Mouse (Mus musculus): Measurements from ENCODE around the gene Tbcel.
A peak's percentile ranks its signal among the peaks of the same experiment; 100 is the strongest.

The Tbcel gene

DNA sequence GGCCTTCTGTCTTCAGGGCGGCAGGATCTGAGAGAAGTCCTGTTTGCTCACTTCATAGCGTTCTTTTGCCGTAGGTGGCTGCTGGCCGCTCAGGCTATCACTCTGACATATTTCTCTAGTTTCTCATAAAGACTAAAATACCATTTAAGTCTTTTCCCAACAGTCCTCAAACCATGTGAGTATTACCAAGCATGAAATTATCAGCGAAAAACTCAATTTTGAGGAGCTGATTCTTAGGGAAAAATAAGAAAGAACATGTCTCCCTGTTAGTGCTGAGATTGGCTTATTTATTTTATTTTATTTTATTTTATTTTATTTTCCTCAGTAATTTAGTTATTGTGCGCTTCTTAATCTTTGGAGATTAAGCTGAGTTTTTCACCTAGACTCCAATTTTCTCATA lies at the start of gene Tbcel:
Gene Tbcel, minus strand, starts transcription at position 101 of the 400 bp plus-strand sequence.
- DNase-seq: no peak

GRCm38 (mm10) chr9:42555186-42555585 lies 47.6 kb upstream of the Tbcel start:
- no peak for DNase-seq

DNA sequence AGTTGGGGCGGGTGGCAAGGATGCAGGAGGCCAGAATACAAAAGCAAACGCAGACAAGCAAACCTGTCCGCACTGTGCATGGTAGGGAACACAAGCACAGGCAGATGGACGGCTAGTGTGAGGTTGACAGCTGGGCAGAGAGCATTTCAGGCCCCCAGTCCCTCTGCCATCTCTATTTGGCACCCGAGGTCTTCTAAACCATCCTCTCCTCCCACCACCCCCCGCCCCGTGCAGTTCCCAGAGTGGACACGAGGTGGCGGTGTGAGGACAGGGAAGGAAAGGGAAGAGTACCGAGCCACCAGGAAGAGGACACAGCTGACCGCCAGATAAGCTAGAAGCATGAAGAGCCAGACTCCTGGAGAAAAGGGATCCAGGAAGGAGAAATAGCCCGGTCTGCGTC lies 42.5 kb upstream of the Tbcel start:
- DNase-seq: peak; percentile 75 to 83

- no peak for DNase-seq
Observed at GRCm38 (mm10) chr9:42548981-42549380, 41.4 kb upstream of the Tbcel start.

GRCm38 (mm10) chr9:42544521-42544920 lies 36.9 kb upstream of the Tbcel start:
- no peak for DNase-seq

GRCm38 (mm10) chr9:42533491-42533890 lies 25.9 kb upstream of the Tbcel start:
- DNase-seq: no peak

DNA sequence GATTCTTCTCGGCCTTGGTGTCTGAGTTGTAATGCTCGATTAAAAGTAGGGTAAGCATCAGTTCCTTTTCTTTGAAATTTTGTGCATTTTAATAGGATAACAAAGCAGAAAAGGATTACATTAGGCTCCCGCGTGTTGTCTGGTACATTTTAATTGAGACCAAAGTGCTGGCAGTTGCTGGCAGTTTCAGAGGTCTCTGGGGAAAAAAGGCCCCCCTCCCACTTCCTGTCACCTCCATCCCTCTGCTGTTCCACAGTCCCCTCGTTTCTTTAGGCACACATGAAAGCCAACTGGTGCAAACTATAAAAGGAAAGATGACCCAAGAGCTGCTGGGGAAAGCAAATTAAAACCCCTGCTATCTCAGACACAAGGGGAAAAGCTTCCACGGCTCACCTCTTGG lies 25.4 kb upstream of the Tbcel start:
- DNase-seq: no peak

DNA sequence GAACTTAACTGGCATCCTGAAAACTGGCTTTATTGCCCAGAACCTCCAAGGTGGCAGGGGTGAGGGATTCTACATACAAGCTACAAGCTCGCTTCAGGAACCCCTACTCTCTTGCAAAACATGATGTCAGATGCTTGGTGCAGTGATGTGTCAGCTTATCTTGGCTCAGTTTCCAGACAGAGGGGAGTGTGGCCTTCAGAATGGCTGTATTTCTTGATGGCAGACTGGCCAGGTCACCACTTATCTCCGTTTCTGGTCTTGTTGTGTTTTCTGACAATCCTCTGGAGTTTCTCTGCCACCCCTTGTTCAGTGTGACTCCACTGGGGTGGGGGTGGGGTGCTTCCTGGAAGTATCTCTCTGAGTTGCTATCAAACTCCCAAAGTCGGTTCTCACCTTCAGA lies 24.3 kb upstream of the Tbcel start:
- no peak for DNase-seq

- peak; percentile 38 for DNase-seq
Observed at GRCm38 (mm10) chr9:42530221-42531152, 22.9 kb upstream of the Tbcel start.

DNA sequence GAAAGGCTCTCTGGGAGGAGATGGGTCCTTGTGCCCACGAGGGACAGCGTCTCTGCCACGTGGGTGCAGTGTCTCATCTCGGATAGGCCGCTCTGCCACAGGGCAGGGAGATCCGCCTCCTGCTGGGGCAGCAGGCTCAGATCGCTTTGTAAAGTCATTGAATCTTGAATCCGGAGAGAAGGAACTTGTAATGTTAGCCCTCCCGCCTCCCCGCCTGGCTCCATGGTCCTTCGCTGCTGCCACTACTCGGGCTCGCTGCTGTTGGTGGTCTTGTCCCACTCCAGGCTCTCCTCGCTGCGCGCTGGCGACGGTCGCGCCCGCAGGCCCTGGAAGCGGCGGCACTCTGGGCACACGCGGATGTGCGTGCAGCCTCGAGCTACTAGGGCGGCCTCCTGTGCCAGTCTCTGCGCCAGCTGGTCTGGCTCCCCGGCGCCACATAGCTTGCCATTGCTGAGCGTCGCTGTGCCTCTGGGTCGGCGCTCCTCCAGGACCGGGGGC lies 13.0 kb upstream of the Tbcel start:
- peak; percentile 51 to 64 for DNase-seq

- no peak for DNase-seq
Observed at GRCm38 (mm10) chr9:42518163-42518562, 10.6 kb upstream of the Tbcel start.

- DNase-seq: no peak
Observed at GRCm38 (mm10) chr9:42513159-42513558, 5.5 kb upstream of the Tbcel start.

GRCm38 (mm10) chr9:42512312-42512711 lies 4.7 kb upstream of the Tbcel start:
- peak; percentile 20 to 39 for DNase-seq

GRCm38 (mm10) chr9:42508235-42508634 lies 626 bp upstream of the Tbcel start:
- DNase-seq: no peak

DNA sequence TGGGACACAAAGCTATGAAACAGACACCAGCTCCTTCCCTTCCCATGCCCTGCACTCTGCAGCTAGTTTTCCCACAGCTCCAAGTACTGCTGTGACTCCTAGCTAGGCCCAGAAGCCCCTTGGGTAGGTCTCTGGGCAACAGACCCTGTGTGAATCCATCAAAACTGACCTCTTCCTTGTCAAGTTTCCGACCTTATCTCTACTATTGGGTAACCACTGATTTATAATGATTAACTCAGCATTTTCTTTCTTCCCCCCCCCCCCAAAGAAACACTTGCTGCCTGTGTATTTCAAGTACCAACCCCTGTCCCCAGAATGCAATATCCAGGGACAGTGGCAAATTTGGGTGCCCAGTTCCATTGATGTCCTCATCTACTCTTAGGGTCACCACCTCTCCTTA lies 587 bp downstream of the Tbcel start:
- no peak for DNase-seq

GRCm38 (mm10) chr9:42504971-42505510 lies 2.6 kb downstream of the Tbcel start:
- DNase-seq: no peak

DNA sequence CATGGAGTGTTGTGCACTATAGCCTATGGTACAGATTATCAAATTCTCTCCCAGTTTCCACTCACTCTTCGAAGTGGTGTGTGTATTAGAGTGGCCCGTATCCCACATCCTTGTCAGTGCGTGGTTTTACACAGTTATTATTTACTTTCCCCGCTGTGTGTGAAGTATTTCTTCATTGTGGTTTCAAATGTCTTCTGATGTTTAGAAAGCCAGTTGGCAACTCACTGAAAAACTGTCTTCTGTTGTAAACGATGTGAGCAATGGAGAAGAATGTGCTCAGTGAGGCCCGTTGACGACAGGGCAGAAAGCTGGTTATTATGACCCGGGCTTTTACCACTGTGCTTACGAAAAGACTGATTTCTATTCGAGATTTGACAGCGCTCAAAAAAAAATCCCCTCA lies 3.0 kb downstream of the Tbcel start:
- DNase-seq: no peak

- DNase-seq: no peak
Observed at GRCm38 (mm10) chr9:42503709-42504108, 3.9 kb downstream of the Tbcel start.

- DNase-seq: no peak
Observed at GRCm38 (mm10) chr9:42496296-42496695, 11.3 kb downstream of the Tbcel start.

- DNase-seq: no peak
Observed at GRCm38 (mm10) chr9:42491780-42492179, 15.8 kb downstream of the Tbcel start.

DNA sequence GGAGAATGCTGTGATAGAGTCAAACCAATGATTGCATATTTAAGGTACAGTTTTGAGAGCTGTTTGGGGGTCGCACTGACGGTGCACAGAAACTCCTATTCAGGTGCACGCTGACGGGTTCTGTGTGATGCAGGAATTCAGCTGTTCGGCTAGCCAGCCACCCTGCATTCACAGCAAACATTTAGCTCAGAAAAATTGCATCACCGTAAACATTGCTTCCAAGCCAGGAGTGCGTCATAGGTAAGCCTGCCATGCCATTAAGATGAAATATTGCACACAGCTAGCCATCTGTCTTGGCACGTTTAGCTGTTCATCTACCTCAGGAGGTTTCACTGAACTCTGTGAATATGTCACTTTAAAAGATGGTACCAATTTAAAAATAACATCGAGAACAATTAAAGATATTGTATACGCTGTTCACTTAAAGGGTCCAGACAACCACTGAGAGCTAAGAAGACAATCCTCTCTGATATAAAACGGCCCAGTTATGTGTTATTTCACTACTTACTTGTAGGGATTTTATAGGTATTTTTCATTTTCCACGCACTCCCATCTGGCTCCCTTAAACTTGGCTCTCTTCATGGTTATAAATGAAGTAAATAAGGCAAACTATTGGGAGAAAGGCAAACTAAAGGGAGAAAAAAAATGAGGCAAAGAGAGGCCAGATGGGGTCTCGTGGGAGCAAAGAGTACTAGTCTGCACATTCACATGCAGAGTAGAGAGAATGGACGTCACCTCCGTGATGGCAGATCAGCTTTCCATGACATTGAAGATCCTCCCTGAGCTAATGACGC lies 16.8 kb downstream of the Tbcel start:
- peak; percentile 16 to 35 for DNase-seq

GRCm38 (mm10) chr9:42488071-42488470 lies 19.5 kb downstream of the Tbcel start:
- DNase-seq: no peak

DNA sequence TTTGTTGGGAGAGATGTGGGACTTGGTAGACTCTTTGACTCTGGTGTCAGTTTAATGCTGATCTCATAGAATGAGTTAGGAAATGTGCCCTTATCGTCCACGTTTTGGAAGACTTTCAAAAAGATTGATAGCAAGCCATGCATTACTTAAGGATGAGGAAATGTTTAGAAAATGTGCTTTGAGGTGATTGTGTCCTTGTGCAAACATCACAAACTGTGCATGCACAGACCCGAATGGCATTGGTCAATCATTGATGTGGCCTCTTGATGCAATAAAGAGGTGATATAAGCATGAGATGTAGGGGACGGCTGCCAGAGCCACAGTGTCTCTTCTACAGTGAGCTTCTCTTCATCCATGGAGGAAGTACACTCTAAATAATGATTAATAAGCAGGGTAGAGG lies 20.7 kb downstream of the Tbcel start:
- DNase-seq: no peak
